Mouse (Mus musculus) cerebellum, adult 18-20 months (tissue): ENCODE results near the gene Acsl4.

ENCODE experiments used
- DNase-seq, 2 experiments: peaks; one replicate each; pipeline ENCODE4 v3.0.0; 2021

Acsl4 gene

DNA sequence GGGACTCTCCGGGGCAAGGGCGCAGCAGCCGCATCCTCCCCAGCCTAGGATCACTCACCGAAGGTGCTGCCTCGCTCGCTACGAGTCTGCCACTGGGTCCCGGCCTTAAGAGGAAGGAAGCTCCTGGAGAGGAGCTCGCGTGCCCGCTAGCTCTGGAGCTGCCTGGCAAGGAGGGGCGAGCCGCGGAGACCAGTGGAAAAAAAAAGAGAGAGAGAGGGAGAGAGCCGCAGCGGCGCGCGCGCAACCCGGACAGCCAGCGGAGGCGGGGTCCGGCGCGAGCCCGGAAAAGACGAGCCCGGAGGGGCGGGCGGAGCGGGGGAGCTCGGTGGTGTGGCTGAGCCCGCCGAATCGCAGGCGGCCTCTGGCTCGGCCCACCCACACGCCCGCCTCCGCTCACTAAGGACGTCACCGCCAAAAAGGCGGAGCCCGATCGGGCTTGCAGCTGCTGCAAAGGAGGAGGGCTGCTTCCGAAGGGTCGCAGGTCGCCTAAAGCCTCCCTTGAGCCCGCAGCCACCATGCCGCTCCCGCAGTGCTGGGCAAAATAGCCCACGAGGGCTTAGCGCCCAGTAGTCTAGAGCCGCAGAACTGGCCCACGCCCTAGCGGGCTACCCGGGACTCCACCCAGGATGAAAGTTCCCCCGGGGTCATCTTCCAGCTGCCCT lies at the start of gene Acsl4:
Gene Acsl4, minus strand, starts transcription at position 289 of the 662 bp plus-strand sequence.
- DNase-seq, result peak; percentile 88 to 91

DNA sequence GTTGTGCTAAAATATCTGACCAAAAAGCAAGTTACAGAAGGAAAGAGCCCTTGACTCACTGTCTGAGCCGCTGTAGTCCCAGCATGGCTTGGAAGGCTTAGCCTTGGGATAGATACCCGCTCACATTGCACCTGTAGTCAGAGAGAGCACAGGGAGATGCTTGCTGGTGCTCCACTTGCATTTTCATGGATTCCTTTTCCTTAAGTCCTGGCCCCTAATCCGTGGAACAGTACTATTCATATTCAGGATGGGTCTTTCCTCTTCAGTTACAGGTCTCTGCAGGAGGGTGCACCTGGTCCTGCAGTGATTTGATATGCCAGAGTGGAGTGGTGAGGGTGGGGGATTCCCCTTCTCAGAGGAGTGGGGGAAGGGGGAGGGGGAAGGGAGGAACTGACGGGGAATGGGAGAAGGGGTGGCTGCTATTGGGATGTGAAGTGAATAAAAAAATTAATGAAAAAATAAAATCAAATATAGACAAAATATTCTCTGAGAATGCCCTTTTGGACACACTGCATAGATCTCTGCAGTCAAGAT lies 47.7 kb upstream of the Acsl4 start:
- no peak for DNase-seq

DNA sequence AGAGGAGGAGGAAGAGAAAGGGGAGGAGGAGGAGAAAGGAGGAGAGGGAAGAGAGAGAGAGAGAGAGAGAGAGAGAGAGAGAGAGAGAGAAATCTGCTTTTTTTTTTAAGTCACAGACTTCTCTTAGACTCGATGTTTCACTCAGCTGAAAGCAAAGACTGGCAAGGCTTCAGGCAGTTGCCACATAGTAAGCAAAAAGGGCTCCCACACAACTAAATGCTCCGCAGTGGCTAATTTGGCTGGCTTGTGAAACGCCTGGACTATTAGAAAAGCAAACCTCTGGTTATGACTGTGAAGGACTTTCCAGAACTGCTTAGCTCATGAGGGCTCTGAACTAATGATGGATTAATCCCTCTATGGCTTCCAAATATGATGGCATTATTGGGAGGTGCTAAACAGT lies 42.5 kb upstream of the Acsl4 start:
- DNase-seq, result no peak

DNA sequence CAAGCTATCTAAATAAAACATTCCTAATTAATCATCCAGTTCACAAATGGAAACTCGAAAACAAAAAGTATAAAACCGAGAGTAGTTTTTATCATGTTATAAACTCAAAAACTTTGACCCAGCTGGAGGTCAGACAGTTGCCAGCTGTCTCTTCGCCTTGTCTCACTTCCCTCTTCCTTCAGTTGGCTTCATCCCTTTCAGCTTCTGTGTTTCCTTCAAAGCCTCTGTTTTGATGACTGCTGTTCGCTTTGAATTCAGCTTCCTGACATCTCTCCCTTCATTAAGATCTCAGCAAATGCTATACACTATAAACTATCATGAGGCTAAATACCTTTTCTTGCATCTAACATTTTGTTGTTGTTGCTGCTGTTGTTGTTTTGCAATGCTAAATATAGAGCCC lies 36.8 kb upstream of the Acsl4 start:
- DNase-seq, result no peak

DNA sequence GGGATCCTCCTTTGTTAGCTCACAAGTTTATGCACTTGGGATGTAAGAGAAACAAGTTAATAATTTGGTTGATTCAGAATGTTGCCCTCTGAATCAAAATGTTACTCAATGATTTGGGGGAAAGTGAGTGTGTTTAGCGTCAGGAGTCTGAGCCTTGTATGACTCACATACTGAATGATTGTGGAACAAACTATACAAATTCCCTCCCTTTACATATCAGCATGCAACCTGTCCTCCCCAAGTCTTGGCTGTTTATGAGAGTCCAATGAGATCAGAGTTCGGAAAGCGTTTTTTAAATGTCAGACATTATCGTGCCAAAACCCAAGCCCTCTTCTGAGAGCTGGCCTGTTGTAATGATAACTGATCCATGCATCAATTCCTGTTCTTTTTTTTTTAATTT lies 36.3 kb upstream of the Acsl4 start:
- no peak for DNase-seq

DNA sequence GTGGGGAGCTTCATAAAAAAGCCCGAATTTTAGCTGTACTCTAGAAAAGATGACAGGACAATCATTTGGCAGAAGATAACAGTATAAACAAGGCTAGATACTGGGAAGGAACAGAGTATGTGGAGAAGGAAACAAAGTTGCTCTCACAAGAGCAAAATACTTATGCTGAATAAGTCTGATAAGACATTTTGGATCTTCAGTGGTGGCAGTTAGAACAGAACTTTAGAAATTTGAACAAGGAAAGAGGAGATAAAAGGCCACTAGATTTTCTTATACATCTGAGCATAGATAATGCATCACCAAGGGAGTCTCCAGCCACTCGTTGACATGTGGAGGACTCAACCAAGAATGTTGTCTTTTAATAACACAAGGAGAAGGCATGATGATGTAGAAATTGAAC lies 23.5 kb upstream of the Acsl4 start:
- DNase-seq, result no peak

DNA sequence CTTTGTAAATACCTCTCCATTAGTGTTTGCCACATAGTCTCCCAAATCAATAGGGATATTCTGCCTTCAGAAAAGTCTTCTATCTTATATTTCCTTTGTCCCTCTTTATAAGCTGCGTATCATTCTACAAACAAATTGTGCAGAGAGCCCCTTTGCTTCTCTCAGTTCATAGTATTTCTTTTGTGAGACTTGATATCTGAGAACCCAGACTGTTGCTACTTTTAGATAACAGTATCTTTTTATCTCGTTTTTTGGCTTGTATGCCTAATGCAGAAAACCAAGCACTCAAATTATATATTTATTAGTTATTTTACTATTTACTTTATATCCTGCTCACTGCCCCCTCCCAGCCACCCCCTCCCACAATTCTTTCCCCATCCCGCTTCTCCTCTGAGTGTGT lies 19.7 kb upstream of the Acsl4 start:
- no peak for DNase-seq

DNA sequence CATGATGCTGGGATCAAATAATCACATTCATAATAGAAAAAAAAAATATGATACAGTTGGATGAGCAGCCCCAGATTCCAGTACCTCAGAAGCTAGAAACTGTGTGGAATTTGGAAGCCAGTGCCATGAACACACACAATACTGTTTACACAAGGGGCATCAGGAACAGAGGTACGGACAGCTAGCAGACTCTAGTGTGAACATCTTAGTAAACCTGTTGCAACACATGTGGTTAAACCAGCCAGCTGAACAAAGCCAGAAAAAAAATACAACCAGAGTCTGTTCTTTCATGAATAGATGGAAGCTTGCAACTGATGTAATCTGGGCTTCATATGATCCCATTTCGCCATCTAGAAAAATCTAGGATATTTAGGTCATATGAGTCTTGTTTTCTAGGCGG lies 19.0 kb upstream of the Acsl4 start:
- DNase-seq, result no peak

DNA sequence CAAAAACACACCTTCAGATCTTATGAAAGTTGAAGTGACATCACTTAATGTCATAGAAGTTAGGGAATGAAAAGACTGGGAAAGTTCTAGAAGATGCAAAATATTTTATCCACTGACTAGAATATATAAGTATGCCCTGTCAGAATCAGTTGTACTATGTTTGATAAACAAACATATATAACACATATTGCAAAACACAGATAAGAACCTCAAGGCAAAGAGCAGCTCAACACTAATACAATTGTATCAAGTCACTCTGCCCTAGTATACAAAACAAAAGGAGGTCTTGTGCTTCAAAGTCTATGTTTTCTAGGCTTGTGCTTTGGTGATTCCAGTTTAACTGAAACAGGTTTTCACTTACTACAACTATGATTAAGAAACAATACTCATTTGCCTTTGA lies 12.8 kb upstream of the Acsl4 start:
- no peak for DNase-seq

DNA sequence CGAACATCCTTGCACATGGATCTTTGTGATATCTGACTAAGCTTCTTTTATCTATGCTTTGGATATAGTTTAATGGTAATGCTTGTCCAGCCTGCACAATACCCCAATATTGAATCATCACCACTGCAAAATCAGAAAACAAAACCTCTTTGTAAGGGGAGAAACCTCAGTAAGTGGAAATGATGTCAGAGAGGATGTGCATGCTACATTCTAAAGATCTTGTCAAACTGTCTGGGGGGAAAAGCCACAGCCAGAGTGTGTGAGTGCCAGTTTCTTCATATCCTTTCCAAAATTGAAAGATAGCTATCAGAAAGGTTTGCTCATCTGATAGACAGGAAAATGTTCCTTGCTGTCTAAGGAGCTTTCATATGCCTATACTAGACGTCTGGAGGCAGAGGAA lies 8.3 kb upstream of the Acsl4 start:
- DNase-seq, result no peak

DNA sequence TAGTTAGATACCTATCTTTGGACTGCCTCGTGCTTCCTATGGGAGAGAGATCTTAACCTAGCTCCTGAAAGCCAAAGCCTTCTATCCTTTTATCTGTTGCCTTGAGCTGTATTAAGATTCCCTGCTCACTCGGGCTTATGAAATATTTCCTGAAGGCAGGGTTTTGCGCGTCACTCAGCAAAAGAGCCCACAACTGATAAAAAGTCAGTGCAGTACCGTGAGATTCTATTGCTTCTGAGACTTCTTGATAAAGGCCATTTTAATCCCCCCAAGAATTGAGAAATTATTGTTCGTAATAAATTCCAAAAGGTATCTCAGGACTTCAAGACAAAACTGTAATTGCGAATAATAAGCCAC lies 552 bp upstream of the Acsl4 start:
- no peak for DNase-seq

DNA sequence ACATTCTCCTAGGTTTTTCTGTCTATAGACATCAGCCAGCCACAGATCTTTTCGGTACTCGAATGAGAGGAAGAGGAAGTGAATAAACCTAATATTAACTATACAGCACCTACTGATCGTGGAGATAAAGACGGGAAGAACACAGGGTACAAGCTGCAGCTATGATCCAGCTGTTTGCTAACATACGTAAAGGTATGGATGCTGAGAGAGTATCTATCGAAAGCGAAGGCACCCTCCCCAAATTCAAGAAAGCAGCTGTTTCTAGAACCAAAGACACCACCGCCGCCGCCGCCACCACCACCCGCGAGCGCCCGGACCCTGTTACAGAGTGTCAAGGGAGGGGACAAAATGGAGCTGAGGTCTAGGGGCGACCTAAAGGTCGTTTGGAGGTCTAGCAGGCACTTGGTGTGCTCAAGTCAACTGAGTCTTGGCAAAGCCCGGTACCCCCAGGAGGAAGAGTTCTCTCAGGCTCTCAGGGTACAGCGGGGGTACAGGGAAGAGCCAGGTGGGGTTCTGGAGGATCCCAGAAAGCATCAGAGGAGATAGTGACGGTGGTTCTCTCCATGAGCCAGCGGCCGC lies 665 bp downstream of the Acsl4 start:
- DNase-seq, result peak; percentile 17 to 34

DNA sequence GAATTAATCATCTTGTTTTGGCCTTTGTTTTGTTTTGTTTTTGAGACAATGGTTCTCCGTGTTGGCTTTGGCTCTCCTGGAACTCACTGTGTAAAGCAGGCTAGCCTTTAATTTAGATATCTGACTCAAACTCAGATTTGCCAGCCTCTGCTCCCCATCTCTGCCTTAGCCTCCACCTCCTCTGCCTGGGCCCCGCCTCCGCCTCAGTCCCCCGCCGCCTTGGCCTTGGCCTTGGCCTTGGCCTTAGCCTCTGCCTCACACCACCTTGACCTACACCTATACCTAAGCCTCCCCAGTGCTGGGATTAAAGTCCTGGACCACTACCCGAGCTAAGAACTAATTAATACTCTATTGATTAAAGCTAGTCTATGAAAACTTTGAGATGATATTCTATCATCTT lies 2.2 kb downstream of the Acsl4 start:
- peak in 1 of 2 experiments; percentile 3 for DNase-seq

DNA sequence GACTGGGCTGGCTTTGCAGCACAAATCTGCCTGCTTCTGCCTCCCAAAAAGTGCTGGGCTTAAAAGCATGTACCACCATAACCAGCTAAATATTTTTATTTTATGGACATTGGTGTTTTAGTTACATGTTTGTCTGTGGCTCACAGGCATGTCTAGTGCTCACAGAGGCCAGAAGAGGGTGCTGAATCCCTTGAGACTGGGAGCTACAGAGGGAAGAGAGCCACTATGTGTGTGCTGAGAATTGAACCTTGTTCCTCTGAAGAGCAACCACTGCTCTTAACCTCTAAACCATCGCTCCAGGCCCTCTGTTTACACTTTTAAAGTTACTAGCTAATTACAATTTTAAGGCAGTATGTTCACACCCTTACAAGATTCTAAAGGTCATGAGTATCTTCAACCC lies 2.7 kb downstream of the Acsl4 start:
- no peak for DNase-seq

DNA sequence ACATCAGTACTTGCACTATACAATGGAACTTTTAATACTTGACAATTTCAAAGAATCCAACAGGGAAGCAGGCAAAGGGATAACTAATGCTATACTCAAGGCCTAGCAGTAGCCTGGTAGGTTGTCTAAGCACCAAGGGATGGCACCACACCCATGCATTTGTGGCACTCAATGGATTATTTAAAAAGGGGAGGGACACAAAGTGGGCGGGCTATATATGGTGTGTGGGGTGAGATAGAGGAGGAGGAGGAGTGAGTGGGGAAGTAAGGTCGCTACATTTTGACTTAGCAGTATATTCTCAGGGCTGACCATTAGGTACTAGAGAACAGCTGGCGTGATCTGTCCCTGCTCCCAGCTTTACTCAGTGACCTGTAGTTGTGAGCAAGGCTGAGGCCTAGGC lies 5.4 kb downstream of the Acsl4 start:
- DNase-seq, result no peak

DNA sequence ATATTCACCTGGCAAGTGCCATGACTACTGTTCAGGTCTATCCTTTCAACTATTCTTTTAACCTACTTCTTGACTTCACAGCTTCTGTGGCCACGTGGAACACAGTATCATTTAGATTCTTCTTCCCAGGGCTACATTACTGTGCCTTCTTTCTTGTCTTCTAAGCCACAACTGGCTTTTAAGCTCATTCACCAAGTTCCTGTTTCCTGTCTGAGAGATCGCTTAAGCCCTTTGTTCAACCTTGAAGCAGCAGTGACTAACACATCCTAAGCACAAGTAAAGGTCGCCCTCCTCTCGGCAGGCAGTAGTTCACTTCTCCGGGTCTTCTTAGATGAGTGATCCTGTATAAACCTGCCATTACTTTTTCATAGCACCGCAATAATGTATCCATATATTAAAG lies 10.4 kb downstream of the Acsl4 start:
- no peak for DNase-seq

DNA sequence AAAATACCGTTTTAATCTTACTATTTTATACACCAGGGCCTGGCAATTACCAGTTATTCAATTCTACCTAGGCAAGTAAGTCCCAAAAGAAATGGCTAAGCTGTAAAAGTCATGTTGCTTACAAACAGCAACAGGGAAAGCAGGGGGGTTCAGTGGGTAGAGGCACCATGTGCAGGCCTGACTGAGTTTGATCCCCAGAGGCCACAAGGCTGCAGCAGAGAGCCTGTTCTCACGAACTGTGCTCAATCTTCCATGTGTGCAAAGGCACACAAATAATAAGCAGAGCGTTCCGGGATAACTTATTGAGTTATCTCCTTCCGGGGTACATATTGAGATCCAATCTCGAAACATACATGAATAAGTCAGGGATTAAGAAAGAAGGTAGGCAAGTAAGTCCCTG lies 12.3 kb downstream of the Acsl4 start:
- DNase-seq, result no peak

DNA sequence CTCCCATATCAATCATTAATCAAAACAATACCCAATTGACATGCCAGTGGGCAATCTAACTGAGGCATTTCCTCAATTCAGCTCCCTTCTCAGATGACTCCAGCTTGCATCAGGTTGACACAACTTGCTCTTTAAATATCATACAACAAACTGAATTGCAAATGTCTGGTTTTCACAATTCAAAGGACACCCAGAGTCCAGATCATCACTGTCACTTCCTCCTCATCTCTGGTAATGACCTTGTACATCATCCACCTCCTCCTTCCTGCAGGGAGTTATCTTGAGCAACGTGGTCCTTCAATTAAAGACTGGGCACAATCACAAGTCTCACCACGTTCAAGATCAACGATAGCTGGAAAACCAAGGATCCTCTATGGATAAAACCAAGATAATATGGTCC lies 13.0 kb downstream of the Acsl4 start:
- no peak for DNase-seq

DNA sequence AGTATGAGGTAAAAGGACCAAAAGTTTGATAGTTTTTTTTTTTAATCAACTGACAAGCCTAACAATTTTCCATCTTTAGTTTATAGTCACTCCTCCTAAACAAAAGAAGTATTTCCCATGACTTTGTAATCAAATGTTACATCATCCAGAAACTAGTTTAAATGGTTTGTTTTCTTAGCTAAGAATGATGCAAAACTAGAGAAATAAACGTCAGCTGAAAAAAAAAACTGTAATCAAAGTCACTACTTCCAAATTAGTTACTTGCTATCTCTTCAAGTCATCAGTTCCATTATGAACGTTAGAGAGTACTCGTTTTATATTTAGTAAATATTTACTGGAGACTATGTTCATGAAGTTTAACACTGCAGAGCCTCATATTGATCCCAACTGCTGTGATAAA lies 13.6 kb downstream of the Acsl4 start:
- no peak for DNase-seq

DNA sequence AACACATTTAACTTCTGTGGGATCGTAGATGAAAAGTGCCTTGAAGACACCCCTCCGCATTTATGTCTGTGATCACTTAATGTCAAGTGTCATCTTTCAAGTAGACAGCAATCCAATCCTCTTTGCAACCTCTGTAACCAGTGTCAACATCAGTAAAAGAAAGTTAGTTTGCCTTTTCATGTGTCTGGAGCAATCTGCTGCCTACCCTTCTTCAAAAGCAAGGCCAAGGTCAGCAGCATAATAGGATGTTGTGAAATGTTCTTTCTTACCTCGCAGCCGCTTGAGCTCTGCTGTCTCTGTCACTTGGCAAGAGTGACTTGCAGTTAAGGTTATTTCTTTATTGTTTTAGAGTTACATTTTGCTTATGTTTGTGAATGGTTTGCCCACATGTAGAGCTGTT lies 14.8 kb downstream of the Acsl4 start:
- DNase-seq, result no peak

DNA sequence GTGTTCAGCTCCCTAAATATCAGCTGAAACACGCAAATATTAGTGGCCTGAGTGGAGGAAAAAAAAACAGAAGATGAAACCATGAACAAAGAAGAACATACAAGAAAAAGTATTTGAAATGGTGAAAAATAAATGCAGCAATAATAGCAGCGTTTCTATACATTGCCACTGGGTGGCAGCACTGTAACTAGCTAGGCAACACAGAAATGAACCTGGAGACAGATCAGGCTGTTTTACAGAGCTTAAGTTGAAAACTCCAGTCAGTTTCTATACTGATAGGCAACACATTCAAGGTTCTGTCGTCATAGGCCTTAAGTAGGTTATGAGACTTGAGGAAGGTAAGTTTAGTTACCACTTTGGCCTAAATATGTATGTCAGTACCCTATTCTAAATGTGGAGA lies 17.9 kb downstream of the Acsl4 start:
- peak; percentile 25 to 61 for DNase-seq

DNA sequence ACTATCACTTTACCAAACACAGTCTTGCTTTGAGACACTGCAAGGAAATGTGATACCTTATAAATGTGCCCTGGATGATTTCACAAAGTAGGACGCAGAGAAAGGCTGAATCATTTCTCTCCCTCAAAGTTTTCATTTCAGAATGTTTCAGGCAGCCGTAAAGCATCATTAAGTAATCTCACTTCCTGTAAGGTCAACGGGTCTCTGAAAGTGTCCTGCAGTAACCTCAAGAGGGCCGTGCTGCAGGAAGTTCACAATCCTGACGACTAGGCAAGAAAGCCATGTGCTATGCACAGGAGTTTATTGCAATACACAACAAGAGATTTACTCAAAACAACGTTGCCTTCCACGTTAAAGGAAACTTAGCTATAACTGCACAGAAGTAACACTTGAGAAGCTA lies 20.4 kb downstream of the Acsl4 start:
- no peak for DNase-seq

DNA sequence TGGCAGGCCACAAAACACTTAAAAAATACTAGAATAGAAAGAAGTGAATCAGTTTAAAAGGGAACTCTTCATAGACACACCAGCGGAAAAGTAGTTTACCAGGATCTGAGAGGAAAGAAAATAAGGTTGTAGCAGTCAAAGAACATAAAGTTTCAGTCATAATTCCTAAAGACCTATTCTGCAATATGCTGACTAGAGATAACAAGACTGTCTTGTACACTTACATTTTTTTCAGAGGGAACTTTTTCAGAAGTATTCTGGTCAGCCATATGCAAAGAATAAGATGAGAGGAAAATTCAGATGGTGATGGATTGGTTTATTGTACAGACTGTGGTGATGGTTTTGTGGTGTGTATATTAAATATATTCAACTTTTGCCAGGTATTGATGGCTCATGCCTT lies 26.5 kb downstream of the Acsl4 start:
- DNase-seq, result no peak

DNA sequence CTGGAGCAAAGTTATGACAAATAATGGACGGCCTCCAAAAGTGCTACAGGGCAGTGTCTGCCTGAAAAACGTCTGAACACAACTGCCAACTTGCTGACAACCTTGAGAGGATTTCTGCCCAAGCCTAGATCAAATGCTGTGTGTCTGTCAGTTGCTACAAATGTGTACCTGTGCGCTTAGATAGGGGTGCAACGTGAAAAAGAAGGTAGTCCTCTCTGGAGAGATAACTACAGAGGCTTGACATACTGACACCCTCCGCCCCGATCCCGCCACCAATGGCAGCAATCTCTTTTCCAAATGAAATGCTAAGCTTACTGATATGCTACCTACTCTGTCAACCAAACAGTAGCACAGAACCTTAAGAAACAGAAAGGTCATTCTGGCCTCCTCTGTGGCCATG lies 31.3 kb downstream of the Acsl4 start:
- no peak for DNase-seq

DNA sequence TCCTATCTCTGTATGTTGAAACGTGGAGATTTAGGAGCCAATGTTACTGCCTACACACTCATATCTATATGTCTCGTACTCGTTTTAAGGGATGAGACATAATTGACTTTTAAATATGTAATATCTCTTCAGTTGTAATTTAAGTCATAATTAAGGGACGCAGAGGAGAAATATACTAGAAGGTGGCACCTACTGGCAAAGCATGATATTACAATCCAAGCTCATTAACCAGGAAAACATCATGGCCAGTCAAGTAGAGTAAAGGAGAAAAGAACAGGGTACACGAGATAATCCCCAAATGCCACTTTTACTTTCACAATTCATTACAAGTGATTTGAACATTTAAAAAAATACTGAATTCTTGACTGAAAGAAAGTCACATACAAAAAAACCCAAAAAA lies 31.9 kb downstream of the Acsl4 start:
- no peak for DNase-seq
